Mouse (Mus musculus): Measurements from ENCODE around the gene Mapk8ip2. TPM values are rescaled to one million over a fixed set of nuclear protein-coding genes. Genes with fewer than 3 reads are reported as not detected.

The Mapk8ip2 gene
- total and polyA plus RNA-seq, 3 experiments, result 0.01 to 0.04 TPM; not detected in 1

GRCm38 (mm10) chr15:89426716-89427115, 27.0 kb upstream of the Mapk8ip2 start:
- Histone ChIP-seq H3K36me3 (ENCODE audit: control insufficient read depth in 1 of 2, insufficient read depth in 2 of 2, low read length in 2 of 2) (peaks cover 0 to 5% of the 10 kb centered on the region in 2 experiments; a peak in 2 of 4 replicates), H3K4me3 (ENCODE audit: control insufficient read depth in 1 of 2, insufficient read depth in 1 of 2, low read depth in 2 of 2, low read length in 2 of 2) (no peak overlapping the region), H3K27ac (ENCODE audit: control insufficient read depth, low read depth, low read length) (no peak overlapping the region), H3K4me1 (ENCODE audit: control insufficient read depth in 1 of 2, insufficient read depth in 2 of 2, low read length in 2 of 2) (peaks cover 0 to 9% of the 10 kb centered on the region in 2 experiments; a peak in 1 of 4 replicates), H3K79me2 (ENCODE audit: control insufficient read depth, insufficient read depth, low read length, poor library complexity) (no peaks in the 10 kb centered on the region; the same call in 1 of the 2 replicates), H3K9me3 (replicated peaks; ENCODE audit: insufficient read depth, low read length) (no peaks in the 10 kb centered on the region), H3K9ac (ENCODE audit: control insufficient read depth, low read depth, low read length, poor library complexity, severe bottlenecking) (no peak overlapping the region), H3K27me3 (ENCODE audit: control insufficient read depth in 1 of 2, insufficient read depth in 2 of 2, low read length in 2 of 2) (no peaks in the 10 kb centered on the region)
- TF ChIP-seq E2F4 (IDR thresholded peaks at IDR 0.05; ENCODE audit: borderline replicate concordance, low read depth, low read length) (no peak), NRF1 (IDR thresholded peaks at IDR 0.05; ENCODE audit: insufficient read depth, low read depth, low read length, poor library complexity, severe bottlenecking) (no peak), USF1 (IDR thresholded peaks at IDR 0.05; ENCODE audit: low read depth, low read length) (no peak), RAD21 (IDR thresholded peaks at IDR 0.05; ENCODE audit: low read depth, low read length) (no peak), UBTF (IDR thresholded peaks at IDR 0.05; ENCODE audit: borderline replicate concordance, insufficient read depth, low read depth, low read length) (no peak), USF2 (IDR thresholded peaks at IDR 0.05; ENCODE audit: borderline replicate concordance in 1 of 2, insufficient read depth in 1 of 2, low read depth in 1 of 2, low read length in 2 of 2) (no peak), GABPA (IDR thresholded peaks at IDR 0.05; ENCODE audit: low read depth, low read length) (no peak), MAZ (IDR thresholded peaks at IDR 0.05; ENCODE audit: low read depth, low read length) (no peak), MAX (IDR thresholded peaks at IDR 0.05; ENCODE audit: low read length) (no peak), TAL1 (IDR thresholded peaks at IDR 0.05; ENCODE audit: low read length) (no peak), SIN3A (IDR thresholded peaks at IDR 0.05; ENCODE audit: low read length) (no peak)
- DNase-seq (ENCODE audit: low read depth, low spot score), result no peak

- Histone ChIP-seq H3K4me3 (ENCODE audit: control insufficient read depth in 1 of 2, insufficient read depth in 1 of 2, low read depth in 2 of 2, low read length in 2 of 2) (peak overlapping the region in 1 of 2 experiments; percentile 84; a peak in 2 of 4 replicates), H3K9me3 (replicated peaks; ENCODE audit: insufficient read depth, low read length) (no peaks in the 10 kb centered on the region), H3K27ac (ENCODE audit: control insufficient read depth, low read depth, low read length) (no peak overlapping the region), H3K4me1 (ENCODE audit: control insufficient read depth in 1 of 2, insufficient read depth in 2 of 2, low read length in 2 of 2) (peaks cover 0 to 9% of the 10 kb centered on the region in 2 experiments; a peak in 1 of 4 replicates), H3K27me3 (ENCODE audit: control insufficient read depth in 1 of 2, insufficient read depth in 2 of 2, low read length in 2 of 2) (no peaks in the 10 kb centered on the region), H3K9ac (ENCODE audit: control insufficient read depth, low read depth, low read length, poor library complexity, severe bottlenecking) (no peak overlapping the region), H3K79me2 (ENCODE audit: control insufficient read depth, insufficient read depth, low read length, poor library complexity) (no peaks in the 10 kb centered on the region; the same call in 1 of the 2 replicates), H3K36me3 (ENCODE audit: control insufficient read depth in 1 of 2, insufficient read depth in 2 of 2, low read length in 2 of 2) (peaks cover 0 to 5% of the 10 kb centered on the region in 2 experiments; a peak in 2 of 4 replicates)
- DNase-seq (ENCODE audit: low read depth, low spot score), result no peak
- TF ChIP-seq UBTF (IDR thresholded peaks at IDR 0.05; ENCODE audit: borderline replicate concordance, insufficient read depth, low read depth, low read length) (no peak), BHLHE40 (IDR thresholded peaks at IDR 0.05; ENCODE audit: borderline replicate concordance, low read depth, low read length) (no peak), SIN3A (IDR thresholded peaks at IDR 0.05; ENCODE audit: low read length) (no peak)
Observed at GRCm38 (mm10) chr15:89428136-89428790, 25.4 kb upstream of the Mapk8ip2 start.
